In genomic region chr14:105127715-105128385, GRCm38 (mm10) we compare ENCODE assay signal across 16 mouse cellular contexts. TPM values are rescaled to one million over a fixed set of nuclear protein-coding genes. Genes with fewer than 3 reads are reported as not detected.
DNase-seq lines count a peak whose midpoint lies in the region; ATAC-seq and TF ChIP-seq lines count a peak whose summit lies in the region.
"Had no signal": no experiment of that assay in that cellular context is flagged by ENCODE, and none has a peak within 500 bp of the region (broad histone marks: within the 10 kb centered on the region; RNA-seq: fewer than 3 reads in every experiment).

No protein-coding gene starts in this region.

- H3K4me3 ChIP-seq in forebrain, embryonic 14.5 days (ENCODE audit: low read depth, low read length), result no peak overlapping the region
- no peak overlapping the region for H3K4me3 ChIP-seq in forebrain, embryonic 12.5 days (replicated peaks)
- no peak overlapping the region for H3K4me3 ChIP-seq in lung, embryonic 14.5 days (ENCODE audit: low read depth, low read length)
- H3K4me3 ChIP-seq in hindbrain, embryonic 10.5 days, result no peak overlapping the region
- H3K4me3 ChIP-seq: embryonic facial prominence, embryonic 15.5 days; limb, embryonic 13.5 days; neural tube, embryonic 15.5 days had no signal

- H3K9me3 ChIP-seq in forebrain, embryonic 14.5 days (replicated peaks; ENCODE audit: control insufficient read depth, low read length), result no peaks in the 10 kb centered on the region
- no peaks in the 10 kb centered on the region for H3K9me3 ChIP-seq in forebrain, embryonic 12.5 days
- H3K9me3 ChIP-seq in lung, embryonic 14.5 days (ENCODE audit: low read depth, low read length), result no peaks in the 10 kb centered on the region
- no peaks in the 10 kb centered on the region for H3K9me3 ChIP-seq in hindbrain, embryonic 10.5 days
- H3K9me3 ChIP-seq: embryonic facial prominence, embryonic 15.5 days; limb, embryonic 13.5 days; neural tube, embryonic 15.5 days had no signal

- H3K27ac ChIP-seq in forebrain, embryonic 14.5 days (ENCODE audit: low read depth, low read length), result no peak overlapping the region
- no peak overlapping the region for H3K27ac ChIP-seq in forebrain, embryonic 12.5 days
- no peak overlapping the region for H3K27ac ChIP-seq in lung, embryonic 14.5 days (ENCODE audit: low read depth)
- H3K27ac ChIP-seq in hindbrain, embryonic 10.5 days, result no peak overlapping the region
- H3K27ac ChIP-seq: embryonic facial prominence, embryonic 15.5 days; limb, embryonic 13.5 days; neural tube, embryonic 15.5 days had no signal

- no peaks in the 10 kb centered on the region for H3K27me3 ChIP-seq in forebrain, embryonic 14.5 days (replicated peaks; ENCODE audit: control insufficient read depth, insufficient read depth, low read length)
- no peaks in the 10 kb centered on the region for H3K27me3 ChIP-seq in forebrain, embryonic 12.5 days
- H3K27me3 ChIP-seq in lung, embryonic 14.5 days (ENCODE audit: insufficient read depth, low read length), result no peaks in the 10 kb centered on the region
- H3K27me3 ChIP-seq in hindbrain, embryonic 10.5 days (ENCODE audit: insufficient read depth, poor library complexity, severe bottlenecking), result no peaks in the 10 kb centered on the region
- H3K27me3 ChIP-seq: embryonic facial prominence, embryonic 15.5 days; limb, embryonic 13.5 days; neural tube, embryonic 15.5 days had no signal

- TF ChIP-seq CTCF in lung, embryonic 14.5 days (IDR thresholded peaks at IDR 0.05; ENCODE audit: low read depth), result no peak

- peak; percentile 24 for DNase-seq in forebrain, embryonic 14.5 days (ENCODE audit: low spot score)
- peak; percentile 23 for DNase-seq in lung, embryonic 14.5 days
- DNase-seq in lung, postnatal 10 days, result no peak
- DNase-seq in kidney, adult 9 months, result peak; percentile 88
- DNase-seq in yolk sac, embryonic 10.5 days (ENCODE audit: low spot score), result peak; percentile 42
- no peak for DNase-seq in hindbrain, embryonic 10.5 days (ENCODE audit: low spot score)
- DNase-seq: cerebellum, adult 11 months; gastrocnemius, postnatal 25 days; lung, adult 18-20 months had no signal

- H3K36me3 ChIP-seq in forebrain, embryonic 14.5 days (ENCODE audit: control insufficient read depth, insufficient read depth, low read length), result peaks cover 52% of the 10 kb centered on the region
- H3K36me3 ChIP-seq in forebrain, embryonic 12.5 days (replicated peaks), result peaks cover 35% of the 10 kb centered on the region
- H3K36me3 ChIP-seq in lung, embryonic 14.5 days (ENCODE audit: insufficient read depth), result peaks cover 58% of the 10 kb centered on the region
- H3K36me3 ChIP-seq in hindbrain, embryonic 10.5 days, result peaks cover 86% of the 10 kb centered on the region

- no peaks in the 10 kb centered on the region for H3K4me1 ChIP-seq in forebrain, embryonic 14.5 days (ENCODE audit: control insufficient read depth, insufficient read depth, low read length)
- H3K4me1 ChIP-seq in forebrain, embryonic 12.5 days, result no peaks in the 10 kb centered on the region
- no peaks in the 10 kb centered on the region for H3K4me1 ChIP-seq in lung, embryonic 14.5 days (ENCODE audit: insufficient read depth)
- no peaks in the 10 kb centered on the region for H3K4me1 ChIP-seq in hindbrain, embryonic 10.5 days (replicated peaks)
- H3K4me1 ChIP-seq: embryonic facial prominence, embryonic 15.5 days; limb, embryonic 13.5 days; neural tube, embryonic 15.5 days had no signal

- ATAC-seq in forebrain, embryonic 14.5 days, result no peak
- ATAC-seq in forebrain, embryonic 12.5 days (ENCODE audit: low FRiP score), result no peak
- ATAC-seq in lung, embryonic 14.5 days (ENCODE audit: insufficient read depth), result no peak
- ATAC-seq in CD4-positive, CD25-positive, alpha-beta regulatory T cell, adult 4 months, result no peak
- ATAC-seq: activated CD4-positive, CD25-positive, alpha-beta regulatory T cell, adult 4 months; intestine, postnatal 0 days had no signal

- no peak overlapping the region for H3K9ac ChIP-seq in forebrain, embryonic 14.5 days (ENCODE audit: low read length)
- H3K9ac ChIP-seq in forebrain, embryonic 12.5 days, result no peak overlapping the region
- H3K9ac ChIP-seq in lung, embryonic 14.5 days, result no peak overlapping the region
- H3K9ac ChIP-seq: embryonic facial prominence, embryonic 15.5 days; limb, embryonic 13.5 days; neural tube, embryonic 15.5 days had no signal

- WGBS in forebrain, embryonic 14.5 days, result 85% methylated on average over 4 of the region's 4 CpGs
- WGBS in forebrain, embryonic 12.5 days, result 78% methylated on average over 4 of the region's 4 CpGs
- 86% methylated on average over 3 of the region's 4 CpGs for WGBS in lung, embryonic 14.5 days
- 80% methylated on average over 4 of the region's 4 CpGs for WGBS in hindbrain, embryonic 10.5 days

- H3K4me2 ChIP-seq in forebrain, embryonic 14.5 days (ENCODE audit: low read length), result no peak overlapping the region
- H3K4me2 ChIP-seq in forebrain, embryonic 12.5 days, result no peak overlapping the region
- no peak overlapping the region for H3K4me2 ChIP-seq in lung, embryonic 14.5 days
- H3K4me2 ChIP-seq: embryonic facial prominence, embryonic 15.5 days; limb, embryonic 13.5 days; neural tube, embryonic 15.5 days had no signal

RNA-seq across cellular contexts. Expression of gene Rbm26, which starts 49.3 kb away (rescaled TPM):
- polyA plus RNA-seq in forebrain, embryonic 14.5 days (2014; fragmentation: Nextera tagmentation; extraction: Ambion mirVana), result 29.6 and 33.0 TPM in 2 replicates
- 43.7 and 48.2 TPM in 2 replicates for polyA plus RNA-seq in forebrain, embryonic 12.5 days (2016; fragmentation: Nextera tagmentation; extraction: Ambion mirVana)
- polyA plus RNA-seq in lung, embryonic 14.5 days (2014; fragmentation: Nextera tagmentation; extraction: Ambion mirVana), result 44.2 and 45.1 TPM in 2 replicates
- 10 to 100 TPM; 38.5 to 46.9 TPM for polyA plus RNA-seq in CD4-positive, CD25-positive, alpha-beta regulatory T cell, adult 4 months (2017; shearing (Covaris generic))
- 24.9 and 31.7 TPM in 2 replicates for polyA plus RNA-seq in hindbrain, embryonic 10.5 days (2016; fragmentation: Nextera tagmentation; extraction: Ambion mirVana)

Comparison
In these comparisons a context has a peak if more than half of its experiments do, and no peak if none do; other contexts are left out.
1. DNase-seq: peak in forebrain, embryonic 14.5 days (single experiment), lung, embryonic 14.5 days (single experiment), kidney, adult 9 months (single experiment) and yolk sac, embryonic 10.5 days (single experiment); none in lung, postnatal 10 days (single experiment) and hindbrain, embryonic 10.5 days (single experiment).